Mouse (Mus musculus) intestine, postnatal 0 days (tissue): ENCODE results near the gene Dgkq. TPM values are rescaled to one million over a fixed set of nuclear protein-coding genes. Genes with fewer than 3 reads are reported as not detected.
A peak's percentile ranks its signal among the peaks of the same experiment; 100 is the strongest.

Experiments used
- ATAC-seq: fragments of 200-750 bp; cut with Nextera tagmentation; 2 replicates; pipeline ENCODE4 v1.8.0; 2017; ENCODE audit warnings: mild to moderate bottlenecking, moderate TSS enrichment, moderate library complexity
- H3K27ac ChIP-seq: fragments of 300-500 bp; sonication (generic); 2 replicates; pipeline ENCODE4 v1.5.1; 2014; ENCODE audit warnings: mild to moderate bottlenecking, low read depth, low read length, moderate library complexity
- H3K27me3 ChIP-seq: fragments of 300-500 bp; sonication (generic); replicated peaks from 2 replicates; pipeline ENCODE4 v1.6.1; 2014; ENCODE audit warnings: low read length, mixed read lengths; ENCODE audit not compliant: control insufficient read depth, insufficient read depth
- H3K36me3 ChIP-seq: fragments of 300-500 bp; sonication (generic); 2 replicates; pipeline ENCODE4 v1.6.1; 2014; ENCODE audit warnings: mild to moderate bottlenecking, moderate library complexity; ENCODE audit not compliant: control insufficient read depth, insufficient read depth
- H3K4me1 ChIP-seq: fragments of 300-500 bp; sonication (generic); replicated peaks from 2 replicates; pipeline ENCODE4 v1.6.1; 2014; ENCODE audit warnings: antibody characterized with exemption, low read length, mixed read lengths; ENCODE audit not compliant: control insufficient read depth, insufficient read depth
- H3K4me2 ChIP-seq: fragments of 300-500 bp; sonication (generic); replicated peaks from 2 replicates; pipeline ENCODE4 v1.6.1; 2014; ENCODE audit warnings: low read depth, mild to moderate bottlenecking, moderate library complexity
- H3K4me3 ChIP-seq: fragments of 300-500 bp; sonication (generic); 2 replicates; pipeline ENCODE4 v1.5.1; 2014; ENCODE audit warnings: low read depth, low read length
- H3K9ac ChIP-seq: fragments of 300-500 bp; sonication (generic); 2 replicates; pipeline ENCODE4 v1.6.1; 2014; ENCODE audit warnings: mild to moderate bottlenecking, low read depth, low read length
- H3K9me3 ChIP-seq: fragments of 300-500 bp; sonication (generic); 2 replicates; pipeline ENCODE4 v1.6.1; 2016; ENCODE audit warnings: mixed run types; ENCODE audit not compliant: control insufficient read depth
- CTCF ChIP-seq: sonication (generic); IDR thresholded peaks from 2 replicates; pipeline ENCODE4 v1.5.1; 2016; ENCODE audit warnings: low read depth, mild to moderate bottlenecking, control low read depth, antibody characterized with exemption, moderate library complexity
- WGBS: fragments of 180-500 bp; shearing (Covaris S2); extraction: QIAGEN DNeasy Blood & Tissue Kit; methylation state at CpG from one replicate; pipeline ENCODE4 v1.1.7; 2014; 5-methylcytosine and 5-hydroxymethylcytosine counted together
- polyA plus RNA-seq: library from polyadenylated mRNA; unstranded; fragments of >200 nt; fragmentation: Nextera tagmentation; extraction: Ambion mirVana; gene quantifications from 2 replicates; pipeline ENCODE4 v1.2.1, GENCODE M21; 2015

Dgkq gene
- polyA plus RNA-seq, 1 experiment from 2014 or later: 10.3 TPM

DNA sequence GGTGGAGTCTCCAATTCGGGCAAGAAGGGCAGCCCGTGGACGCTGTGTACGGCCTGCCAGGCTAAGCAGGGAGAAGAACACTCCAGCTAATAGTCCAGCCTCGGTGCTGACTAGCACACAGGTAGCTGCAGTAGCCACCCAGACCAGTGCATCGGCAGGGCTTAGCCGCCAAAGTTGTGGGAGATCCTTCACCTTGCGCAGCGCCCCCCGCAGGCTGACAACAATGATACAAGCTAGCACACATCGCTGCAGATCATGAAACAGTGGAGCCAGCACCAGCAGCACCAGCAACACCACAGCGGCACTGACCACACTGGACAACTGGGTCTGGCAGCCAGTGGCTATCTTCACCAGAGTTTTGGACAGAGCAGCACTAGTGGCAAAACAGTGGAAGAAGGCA lies 2.3 kb upstream of the Dgkq start:
- TF ChIP-seq CTCF: peak; percentile 33; the same call in 1 of the 2 replicates
- WGBS: 92% methylated on average over 12 of the region's 12 CpGs

DNA sequence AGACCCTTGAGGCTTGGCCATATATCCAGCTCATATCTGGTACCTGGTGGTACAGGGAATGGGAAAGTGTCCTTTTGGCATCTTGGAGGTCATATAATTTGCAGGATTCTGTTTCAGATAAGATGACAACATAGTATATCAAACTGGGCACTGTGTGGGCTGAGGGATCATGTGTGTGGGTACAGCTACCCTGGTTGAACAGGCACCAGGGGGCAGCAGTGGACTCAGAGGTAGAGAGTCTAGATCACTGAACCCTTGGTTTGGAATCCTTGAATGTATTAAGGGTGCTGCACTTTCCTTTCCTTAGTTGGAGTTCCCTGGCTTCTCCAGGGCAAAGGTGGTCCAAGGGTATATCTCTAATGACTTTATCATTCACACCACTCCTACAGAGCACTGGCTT lies 1.3 kb upstream of the Dgkq start:
- Histone ChIP-seq H3K9ac (no peak overlapping the region), H3K4me1 (peaks cover 7% of the 10 kb centered on the region; the same call in 1 of the 2 replicates), H3K4me2 (no peak overlapping the region), H3K9me3 (no peaks in the 10 kb centered on the region), H3K36me3 (peaks cover 17% of the 10 kb centered on the region; the same call in 1 of the 2 replicates), H3K27me3 (no peaks in the 10 kb centered on the region), H3K27ac (no peak overlapping the region), H3K4me3 (no peak overlapping the region)
- peak; percentile 58 for ATAC-seq
- TF ChIP-seq CTCF: peak; percentile 82

More for the DNA sequence above, 2.3 kb upstream of the Dgkq start:
- H3K9me3 ChIP-seq: no peaks in the 10 kb centered on the region
- no peak overlapping the region for H3K4me2 ChIP-seq
- H3K36me3 ChIP-seq: peaks cover 17% of the 10 kb centered on the region; the same call in 1 of the 2 replicates
- no peak overlapping the region for H3K4me3 ChIP-seq
- no peak overlapping the region for H3K9ac ChIP-seq
- H3K4me1 ChIP-seq: peaks cover 11% of the 10 kb centered on the region
- no peak overlapping the region for H3K27ac ChIP-seq
- ATAC-seq: no peak
- H3K27me3 ChIP-seq: no peaks in the 10 kb centered on the region

DNA sequence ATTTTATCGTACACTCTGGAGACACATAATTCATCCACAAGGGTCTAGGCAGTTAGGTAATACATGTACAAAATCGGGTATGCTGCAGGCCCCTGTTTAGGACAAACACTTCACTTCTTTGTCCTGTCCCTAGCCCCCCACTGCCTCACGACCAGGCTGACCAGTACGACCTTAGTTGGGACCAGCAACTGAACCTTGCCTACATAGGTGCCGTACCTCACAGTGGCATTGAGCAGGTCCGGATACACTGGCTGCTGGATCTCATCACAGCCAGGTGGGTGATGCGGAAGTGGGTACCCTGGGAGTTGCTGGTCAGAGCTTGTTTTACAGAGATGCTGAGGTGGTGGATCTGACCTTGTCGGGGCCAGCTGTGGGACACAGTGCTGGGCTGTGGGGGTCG lies 514 bp upstream of the Dgkq start:
- no peak overlapping the region for H3K27ac ChIP-seq
- no peaks in the 10 kb centered on the region for H3K27me3 ChIP-seq
- H3K9me3 ChIP-seq: no peaks in the 10 kb centered on the region
- H3K4me2 ChIP-seq: peak overlapping the region; percentile 86
- peak overlapping the region; percentile 49; the same call in 1 of the 2 replicates for H3K4me3 ChIP-seq
- 75% methylated on average over 9 of the region's 9 CpGs for WGBS
- H3K36me3 ChIP-seq: peaks cover 17% of the 10 kb centered on the region; the same call in 1 of the 2 replicates
- no peak for TF ChIP-seq CTCF
- no peak for ATAC-seq
- peaks cover 7% of the 10 kb centered on the region; the same call in 1 of the 2 replicates for H3K4me1 ChIP-seq
- H3K9ac ChIP-seq: no peak overlapping the region

DNA sequence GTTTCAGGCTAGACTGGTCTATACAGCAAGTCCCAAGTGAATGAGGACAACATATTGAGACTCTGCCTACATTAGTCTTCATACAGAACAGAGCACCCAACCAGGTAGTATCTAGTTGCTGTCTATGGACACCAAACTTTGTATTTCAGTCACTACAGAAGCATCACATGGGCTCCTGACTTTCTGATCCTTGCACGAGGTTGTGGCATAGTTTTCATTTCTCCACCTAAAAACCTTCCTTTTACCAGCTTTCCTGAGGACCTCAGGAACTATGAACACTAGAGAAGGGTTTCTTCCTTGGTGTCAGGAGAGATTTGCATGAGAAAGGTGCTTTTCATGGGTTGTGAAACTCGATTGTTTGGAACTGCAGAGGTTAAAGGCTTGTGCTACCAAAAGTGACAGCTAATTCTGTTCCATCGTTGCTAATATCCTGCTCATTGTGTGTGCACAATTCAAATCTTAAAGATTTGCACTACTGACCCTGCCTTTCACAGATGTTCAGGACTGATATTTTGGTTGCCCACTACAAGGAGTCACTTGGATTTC lies 1.0 kb downstream of the Dgkq start:
- peak overlapping the region; percentile 81 for H3K9ac ChIP-seq
- 12% methylated on average over 3 of the region's 3 CpGs for WGBS
- ATAC-seq: no peak

DNA sequence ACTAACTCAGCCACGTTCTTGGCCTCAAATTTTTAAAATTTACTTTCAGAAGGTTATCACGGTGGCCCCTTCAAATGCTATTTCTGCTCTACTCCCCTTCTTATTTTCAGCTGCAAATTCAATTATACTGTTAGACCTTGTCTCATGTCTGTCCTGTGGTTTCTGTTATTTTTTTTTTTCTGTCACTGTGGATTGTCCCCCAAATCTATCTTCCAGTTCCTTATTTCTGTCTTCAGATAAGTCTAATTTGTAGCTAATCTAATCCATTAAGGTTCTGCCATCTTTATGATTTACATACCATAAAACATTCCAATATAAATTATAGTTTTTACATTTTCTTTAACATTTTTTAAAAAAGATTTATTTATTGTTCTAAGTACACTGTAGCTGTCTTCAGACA lies 2.1 kb downstream of the Dgkq start:
- no peaks in the 10 kb centered on the region for H3K9me3 ChIP-seq
- H3K9ac ChIP-seq: no peak overlapping the region
- no peak overlapping the region for H3K4me3 ChIP-seq
- 78% methylated on average over 2 of the region's 2 CpGs for WGBS
- no peak for ATAC-seq
- H3K27me3 ChIP-seq: no peaks in the 10 kb centered on the region
- H3K4me1 ChIP-seq: peaks cover 7% of the 10 kb centered on the region; the same call in 1 of the 2 replicates
- TF ChIP-seq CTCF: no peak
- no peak overlapping the region for H3K4me2 ChIP-seq
- H3K36me3 ChIP-seq: peaks cover 9% of the 10 kb centered on the region; the same call in 1 of the 2 replicates
- no peak overlapping the region for H3K27ac ChIP-seq

More for the DNA sequence above, 1.0 kb downstream of the Dgkq start:
- peak overlapping the region; percentile 86 for H3K4me2 ChIP-seq
- peaks cover 12% of the 10 kb centered on the region; the same call in 1 of the 2 replicates for H3K36me3 ChIP-seq
- no peaks in the 10 kb centered on the region for H3K9me3 ChIP-seq
- TF ChIP-seq CTCF: no peak
- peaks cover 7% of the 10 kb centered on the region; the same call in 1 of the 2 replicates for H3K4me1 ChIP-seq
- H3K27ac ChIP-seq: peak overlapping the region; percentile 84
- no peaks in the 10 kb centered on the region for H3K27me3 ChIP-seq
- H3K4me3 ChIP-seq: peak overlapping the region; percentile 49

DNA sequence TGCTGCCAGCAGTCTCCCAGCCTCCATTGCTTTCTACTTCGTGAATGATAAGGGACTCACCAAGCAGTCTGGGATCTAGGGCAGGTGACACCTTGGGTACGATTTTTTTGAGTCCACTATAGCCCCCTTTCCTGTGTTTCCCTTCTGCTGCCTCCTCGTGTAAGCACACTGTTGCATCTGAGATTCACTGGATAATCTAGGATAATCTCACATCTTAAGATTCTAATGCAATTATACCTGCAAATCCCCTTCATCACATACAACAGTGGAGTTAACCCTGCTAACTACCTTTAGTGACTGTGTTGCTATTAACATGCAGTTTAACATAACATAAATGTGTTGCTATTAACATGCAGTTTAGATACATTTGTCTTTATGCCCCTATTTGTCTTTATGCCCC lies 4.4 kb downstream of the Dgkq start:
- 38% methylated on average over 3 of the region's 3 CpGs for WGBS
- no peak for ATAC-seq

More for the DNA sequence above, 4.4 kb downstream of the Dgkq start:
- no peak overlapping the region for H3K4me2 ChIP-seq
- H3K4me1 ChIP-seq: peaks cover 7% of the 10 kb centered on the region; the same call in 1 of the 2 replicates
- H3K27me3 ChIP-seq: no peaks in the 10 kb centered on the region
- H3K27ac ChIP-seq: no peak overlapping the region
- H3K9ac ChIP-seq: no peak overlapping the region
- no peaks in the 10 kb centered on the region for H3K36me3 ChIP-seq
- H3K9me3 ChIP-seq: no peaks in the 10 kb centered on the region
- no peak for TF ChIP-seq CTCF
- H3K4me3 ChIP-seq: no peak overlapping the region
